Mouse (Mus musculus): ENCODE measurements around the gene Tbxas1. TPM values are rescaled to one million over a fixed set of nuclear protein-coding genes. Genes with fewer than 3 reads are reported as not detected.

Tbxas1 gene
- polyA plus RNA-seq, 2 experiments: 4.5 to 6.3 TPM

DNA sequence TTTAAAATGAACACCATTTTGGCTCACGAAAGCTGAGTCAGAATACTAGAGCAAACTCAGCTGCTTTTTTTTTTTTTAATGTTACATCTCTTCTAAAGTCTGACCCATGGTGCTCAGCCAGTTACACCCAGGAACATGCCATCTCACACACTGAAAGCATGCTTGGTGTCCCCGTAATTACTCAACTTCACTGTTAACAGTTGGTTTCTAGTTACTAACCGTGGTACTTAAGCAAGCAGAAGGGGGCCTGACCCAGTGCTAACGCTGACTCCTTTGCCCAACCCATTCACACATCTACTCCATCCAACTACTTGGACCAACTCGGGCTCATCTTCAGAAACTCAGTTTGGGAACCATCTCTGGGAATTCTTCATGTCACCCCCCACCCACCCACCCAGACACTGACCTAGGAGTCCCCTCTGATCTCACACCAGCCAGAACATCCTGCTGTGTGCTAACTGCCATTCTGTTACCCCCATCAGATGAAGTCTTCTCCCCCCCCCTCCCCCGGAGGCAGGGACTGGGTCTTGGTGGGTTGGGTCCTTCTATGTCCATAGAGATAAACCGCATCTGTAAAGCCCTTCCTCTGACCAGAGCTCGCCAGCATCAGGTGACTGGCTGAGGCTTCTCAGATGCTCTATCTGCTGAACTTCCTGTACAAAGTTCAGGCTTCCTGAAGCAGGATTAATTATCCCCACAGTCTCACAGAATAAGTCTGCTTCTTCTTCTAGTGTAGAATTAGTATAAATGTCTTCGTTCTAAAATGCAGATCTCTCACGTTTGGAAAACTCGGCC, 105.9 kb downstream of the Tbxas1 start:
- H3K4me2 ChIP-seq (ENCODE audit: low read depth): no peak overlapping the region
- peaks cover 4% of the 10 kb centered on the region for H3K27me3 ChIP-seq (ENCODE audit: control insufficient read depth, insufficient read depth, low read length)
- WGBS (ENCODE audit: insufficient replicate concordance): 27% methylated on average over 11 of the region's 11 CpGs
- H3K4me3 ChIP-seq (ENCODE audit: insufficient read depth in 1 of 2, low read depth in 2 of 2, low read length in 2 of 2): no peak overlapping the region
- H3K4me1 ChIP-seq (replicated peaks; ENCODE audit: control insufficient read depth in 2 of 2, insufficient read depth in 2 of 2, low read length in 1 of 2): peaks cover 5 to 23% of the 10 kb centered on the region in 2 experiments; a peak in 3 of 4 replicates
- ATAC-seq (ENCODE audit: insufficient read depth) (no peak), DNase-seq (ENCODE audit: low read depth in 3 of 3, low spot score in 3 of 3) (no peak)
- no peaks in the 10 kb centered on the region for H3K36me3 ChIP-seq (replicated peaks; ENCODE audit: control insufficient read depth, insufficient read depth, low read depth)
- H3K9me3 ChIP-seq (ENCODE audit: control insufficient read depth, low read length): no peaks in the 10 kb centered on the region
- TF ChIP-seq CTCF (IDR thresholded peaks at IDR 0.05; ENCODE audit: low read depth) (no peak), EP300 (IDR thresholded peaks at IDR 0.05; ENCODE audit: low read depth) (no peak)
- no peak overlapping the region for H3K27ac ChIP-seq
- no peak overlapping the region for H3K9ac ChIP-seq (replicated peaks)

DNA sequence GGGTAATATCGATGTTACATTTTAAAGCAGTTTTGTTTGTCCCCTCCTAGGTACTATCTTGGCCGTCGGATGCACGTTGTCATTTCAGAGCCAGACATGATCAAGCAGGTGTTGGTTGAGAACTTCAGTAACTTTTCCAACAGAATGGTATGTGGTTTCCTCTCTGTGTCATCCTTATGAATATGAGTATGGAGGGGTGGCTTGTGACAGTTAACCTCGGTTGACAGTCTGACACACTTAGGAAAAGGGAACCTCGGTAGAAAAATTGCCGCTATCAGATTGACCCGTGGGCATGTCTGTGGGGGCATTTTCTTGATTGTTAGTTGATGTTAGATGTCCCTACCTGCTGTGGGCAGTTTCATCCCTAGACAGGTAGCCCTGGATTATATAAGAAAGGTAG, 106.9 kb downstream of the Tbxas1 start:
- WGBS (ENCODE audit: insufficient replicate concordance): 23% methylated on average over 8 of the region's 8 CpGs
- ATAC-seq (ENCODE audit: insufficient read depth) (no peak), DNase-seq (ENCODE audit: low read depth in 3 of 3, low spot score in 3 of 3) (no peak)
- H3K4me3 ChIP-seq (ENCODE audit: insufficient read depth in 1 of 2, low read depth in 2 of 2, low read length in 2 of 2): no peak overlapping the region
- no peak overlapping the region for H3K4me2 ChIP-seq (ENCODE audit: low read depth)
- no peaks in the 10 kb centered on the region for H3K9me3 ChIP-seq (ENCODE audit: control insufficient read depth, low read length)
- H3K27ac ChIP-seq: no peak overlapping the region
- H3K4me1 ChIP-seq (replicated peaks; ENCODE audit: control insufficient read depth in 2 of 2, insufficient read depth in 2 of 2, low read length in 1 of 2): peaks cover 5 to 23% of the 10 kb centered on the region in 2 experiments; a peak in 3 of 4 replicates
- H3K27me3 ChIP-seq (ENCODE audit: control insufficient read depth, insufficient read depth, low read length): peaks cover 4% of the 10 kb centered on the region
- TF ChIP-seq EP300 (IDR thresholded peaks at IDR 0.05; ENCODE audit: low read depth) (no peak), CTCF (IDR thresholded peaks at IDR 0.05; ENCODE audit: low read depth) (no peak)
- no peak overlapping the region for H3K9ac ChIP-seq (replicated peaks)
- H3K36me3 ChIP-seq (replicated peaks; ENCODE audit: control insufficient read depth, insufficient read depth, low read depth): no peaks in the 10 kb centered on the region

DNA sequence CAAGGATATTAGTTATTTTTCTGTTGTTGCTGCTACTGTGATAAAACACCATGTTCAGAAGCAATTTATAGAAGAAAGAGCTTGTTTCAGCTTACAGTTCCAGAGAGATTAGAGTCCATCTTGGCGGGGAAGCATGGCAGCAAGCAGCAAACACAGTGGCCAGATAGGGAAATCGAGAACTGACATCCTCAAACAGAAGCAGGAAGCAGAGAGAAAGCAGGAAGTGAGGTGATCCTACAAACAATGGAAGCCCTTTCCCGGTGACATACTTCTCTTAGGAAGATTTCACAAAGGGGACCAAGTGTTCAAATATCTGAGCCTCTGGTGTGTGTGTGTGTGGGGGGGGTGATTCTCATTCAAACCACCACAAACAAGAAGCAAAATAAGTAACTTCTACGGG, 107.5 kb downstream of the Tbxas1 start:
- WGBS (ENCODE audit: insufficient replicate concordance): 36% methylated on average over 4 of the region's 4 CpGs
- TF ChIP-seq EP300 (IDR thresholded peaks at IDR 0.05; ENCODE audit: low read depth) (no peak), CTCF (IDR thresholded peaks at IDR 0.05; ENCODE audit: low read depth) (no peak)
- no peak for ATAC-seq (ENCODE audit: insufficient read depth)
- H3K9me3 ChIP-seq (ENCODE audit: control insufficient read depth, low read length): no peaks in the 10 kb centered on the region
- DNase-seq (ENCODE audit: low read depth in 3 of 3, low spot score in 3 of 3): no peak
- no peaks in the 10 kb centered on the region for H3K36me3 ChIP-seq (replicated peaks; ENCODE audit: control insufficient read depth, insufficient read depth, low read depth)
- H3K27ac ChIP-seq: no peak overlapping the region
- H3K4me1 ChIP-seq (replicated peaks; ENCODE audit: control insufficient read depth in 2 of 2, insufficient read depth in 2 of 2, low read length in 1 of 2): peaks cover 5 to 23% of the 10 kb centered on the region in 2 experiments; a peak in 3 of 4 replicates
- H3K9ac ChIP-seq (replicated peaks): no peak overlapping the region
- no peak overlapping the region for H3K4me2 ChIP-seq (ENCODE audit: low read depth)
- H3K4me3 ChIP-seq (ENCODE audit: insufficient read depth in 1 of 2, low read depth in 2 of 2, low read length in 2 of 2): no peak overlapping the region
- peaks cover 4% of the 10 kb centered on the region for H3K27me3 ChIP-seq (ENCODE audit: control insufficient read depth, insufficient read depth, low read length)

DNA sequence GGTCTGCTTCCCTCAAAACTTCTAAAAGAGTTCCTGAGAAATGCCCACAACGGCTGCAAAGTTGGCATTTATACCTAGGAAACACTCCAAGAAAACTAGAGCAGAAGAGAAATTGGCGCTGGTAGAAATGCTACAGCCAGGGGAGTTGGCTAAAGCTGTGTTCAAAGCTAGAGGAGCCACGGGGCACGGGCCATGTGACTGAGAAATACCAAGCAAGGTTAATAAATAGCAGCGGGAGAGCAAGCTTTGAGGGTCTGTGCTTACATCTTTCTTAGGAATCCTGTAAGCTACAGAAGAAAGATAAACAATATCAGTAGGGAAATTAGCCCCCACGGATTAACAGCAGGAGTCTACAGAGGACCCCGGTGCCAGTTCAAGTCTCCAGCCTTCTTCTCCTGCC, 107.9 kb downstream of the Tbxas1 start:
- Histone ChIP-seq H3K9ac (replicated peaks) (no peak overlapping the region), H3K27ac (no peak overlapping the region), H3K9me3 (ENCODE audit: control insufficient read depth, low read length) (no peaks in the 10 kb centered on the region), H3K36me3 (replicated peaks; ENCODE audit: control insufficient read depth, insufficient read depth, low read depth) (no peaks in the 10 kb centered on the region), H3K4me1 (replicated peaks; ENCODE audit: control insufficient read depth in 2 of 2, insufficient read depth in 2 of 2, low read length in 1 of 2) (peaks cover 5 to 23% of the 10 kb centered on the region in 2 experiments; a peak in 3 of 4 replicates), H3K4me2 (ENCODE audit: low read depth) (no peak overlapping the region), H3K4me3 (ENCODE audit: insufficient read depth in 1 of 2, low read depth in 2 of 2, low read length in 2 of 2) (no peak overlapping the region), H3K27me3 (ENCODE audit: control insufficient read depth, insufficient read depth, low read length) (peaks cover 4% of the 10 kb centered on the region)
- DNase-seq (ENCODE audit: low read depth in 3 of 3, low spot score in 3 of 3) (no peak), ATAC-seq (ENCODE audit: insufficient read depth) (no peak)
- 56% methylated on average over 7 of the region's 7 CpGs for WGBS (ENCODE audit: insufficient replicate concordance)
- TF ChIP-seq CTCF (IDR thresholded peaks at IDR 0.05; ENCODE audit: low read depth) (no peak), EP300 (IDR thresholded peaks at IDR 0.05; ENCODE audit: low read depth) (no peak)

DNA sequence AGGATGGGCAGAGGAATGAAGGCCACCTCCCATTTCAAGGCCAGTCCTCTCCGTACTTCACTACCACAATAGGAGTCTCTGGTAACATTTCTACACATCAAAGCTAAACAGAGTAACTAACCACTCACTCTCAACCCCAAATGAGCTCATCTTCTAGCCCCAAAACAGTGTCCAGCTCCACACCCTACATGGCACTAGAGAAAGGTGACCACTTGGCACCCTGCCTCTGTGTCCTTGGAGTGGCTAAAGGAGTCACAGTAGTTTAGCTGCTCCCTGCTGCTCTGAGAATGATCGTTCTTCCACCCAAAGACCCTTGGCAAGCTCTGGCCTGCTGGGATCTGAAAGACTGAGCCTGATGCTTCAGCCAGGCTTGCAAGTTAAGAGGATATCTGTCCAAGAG, 109.4 kb downstream of the Tbxas1 start:
- Histone ChIP-seq H3K4me2 (ENCODE audit: low read depth) (no peak overlapping the region), H3K36me3 (replicated peaks; ENCODE audit: control insufficient read depth, insufficient read depth, low read depth) (no peaks in the 10 kb centered on the region), H3K4me3 (ENCODE audit: insufficient read depth in 1 of 2, low read depth in 2 of 2, low read length in 2 of 2) (no peak overlapping the region), H3K27me3 (ENCODE audit: control insufficient read depth, insufficient read depth, low read length) (peaks cover 4% of the 10 kb centered on the region), H3K27ac (no peak overlapping the region), H3K9ac (replicated peaks) (no peak overlapping the region), H3K9me3 (ENCODE audit: control insufficient read depth, low read length) (no peaks in the 10 kb centered on the region), H3K4me1 (replicated peaks; ENCODE audit: control insufficient read depth in 2 of 2, insufficient read depth in 2 of 2, low read length in 1 of 2) (peaks cover 2 to 16% of the 10 kb centered on the region in 2 experiments; a peak in 3 of 4 replicates)
- DNase-seq (ENCODE audit: low read depth in 3 of 3, low spot score in 3 of 3) (no peak), ATAC-seq (ENCODE audit: insufficient read depth) (no peak)
- WGBS (ENCODE audit: insufficient replicate concordance): 74% methylated on average over 2 of the region's 2 CpGs
- no peak for TF ChIP-seq EP300 (IDR thresholded peaks at IDR 0.05; ENCODE audit: low read depth)
- no peak for TF ChIP-seq CTCF (IDR thresholded peaks at IDR 0.05; ENCODE audit: low read depth)

All from liver, embryonic 14.5 days (tissue).